Comparison of ENCODE assay signal across 29 mouse cellular contexts in the genomic region with DNA sequence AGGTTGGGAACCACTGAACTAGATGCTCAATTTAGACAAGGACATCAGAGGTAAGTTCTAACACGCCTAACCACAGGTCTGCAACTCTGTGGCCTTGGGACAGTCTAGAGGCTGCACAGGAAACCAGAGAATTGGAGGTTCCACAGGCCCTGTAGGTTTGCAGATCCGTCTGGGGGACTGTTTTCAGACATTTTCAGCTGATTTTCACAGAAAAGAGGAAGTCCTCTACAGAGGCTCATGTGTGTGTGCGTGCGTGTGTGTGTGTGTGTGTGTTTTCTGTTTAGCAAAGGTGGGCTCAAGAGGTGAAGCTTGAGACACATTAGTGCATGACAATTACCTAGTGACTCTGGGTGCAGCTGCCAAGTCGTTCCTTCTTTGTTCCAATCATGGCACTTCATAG. TPM values are rescaled to one million over a fixed set of nuclear protein-coding genes. Genes with fewer than 3 reads are reported as not detected.
DNase-seq lines count a peak whose midpoint lies in the region; ATAC-seq and TF ChIP-seq lines count a peak whose summit lies in the region.
"Had no signal": no experiment of that assay in that cellular context is flagged by ENCODE, and none has a peak within 500 bp of the region (broad histone marks: within the 10 kb centered on the region; RNA-seq: fewer than 3 reads in every experiment).

No protein-coding gene starts in this region.

- no peak overlapping the region for H3K9ac ChIP-seq in MEL (ENCODE audit: control insufficient read depth, low read depth, low read length, poor library complexity, severe bottlenecking)
- H3K9ac ChIP-seq: embryonic facial prominence, embryonic 12.5 days; forebrain, embryonic 15.5 days; hindbrain, embryonic 12.5 days; liver, embryonic 15.5 days had no signal

- peak; percentile 24 for DNase-seq in lung, postnatal 25 days (ENCODE audit: low spot score)
- DNase-seq in lung, postnatal 10 days: no peak
- DNase-seq in MEL (ENCODE audit: low read depth, low spot score): peak; percentile 57
- DNase-seq in spleen, postnatal 36 days (ENCODE audit: low spot score in 2 of 2): peak; percentile 81 to 87
- DNase-seq in left cerebral cortex, postnatal 4 days: no peak
- DNase-seq in retina, embryonic 14.5 days (ENCODE audit: low spot score): no peak
- DNase-seq in layer of hippocampus, postnatal 36 days: no peak
- DNase-seq: adrenal gland, adult 8-10 months; cerebellum, adult 9-10 months; gastrocnemius, postnatal 25 days; kidney, adult 18-20 months; kidney, postnatal 36 days; layer of hippocampus, adult 9-11 months had no signal

- H3K27ac ChIP-seq in MEL (ENCODE audit: control insufficient read depth, low read depth, low read length): no peak overlapping the region
- H3K27ac ChIP-seq: embryonic facial prominence, embryonic 12.5 days; forebrain, embryonic 15.5 days; hindbrain, embryonic 12.5 days; liver, embryonic 15.5 days had no signal

- no peak for TF ChIP-seq RAD21 in MEL (IDR thresholded peaks at IDR 0.05; ENCODE audit: low read depth, low read length)

- no peak for TF ChIP-seq EP300 in MEL (IDR thresholded peaks at IDR 0.05; ENCODE audit: low read depth in 1 of 2, low read length in 2 of 2)

- no peaks in the 10 kb centered on the region for H3K79me2 ChIP-seq in MEL (ENCODE audit: control insufficient read depth, insufficient read depth, low read length, poor library complexity)

- H3K4me1 ChIP-seq in MEL (ENCODE audit: control insufficient read depth in 1 of 2, insufficient read depth in 2 of 2, low read length in 2 of 2): no peaks in the 10 kb centered on the region
- H3K4me1 ChIP-seq: embryonic facial prominence, embryonic 12.5 days; forebrain, embryonic 15.5 days; hindbrain, embryonic 12.5 days; liver, embryonic 15.5 days had no signal

- intact Hi-C loops in left cerebral cortex, postnatal 4 days (cut with DNase I): no loop called here

- H3K36me3 ChIP-seq in MEL (ENCODE audit: control insufficient read depth in 1 of 2, insufficient read depth in 2 of 2, low read length in 2 of 2): no peaks in the 10 kb centered on the region
- H3K36me3 ChIP-seq: embryonic facial prominence, embryonic 12.5 days; forebrain, embryonic 15.5 days; hindbrain, embryonic 12.5 days; liver, embryonic 15.5 days had no signal

- H3K27me3 ChIP-seq in MEL (ENCODE audit: control insufficient read depth in 1 of 2, insufficient read depth in 2 of 2, low read length in 2 of 2): no peaks in the 10 kb centered on the region; a peak in 1 of 4 replicates
- H3K27me3 ChIP-seq: embryonic facial prominence, embryonic 12.5 days; forebrain, embryonic 15.5 days; hindbrain, embryonic 12.5 days; liver, embryonic 15.5 days; Patski had no signal

- peak; percentile 76 for ATAC-seq in megakaryocyte progenitor cell, adult 5-6 weeks (replicated peaks; ENCODE audit: poor library complexity)
- ATAC-seq: forebrain, embryonic 15.5 days; midbrain, embryonic 16.5 days; Patski had no signal

- no peak for TF ChIP-seq POLR2A in MEL (IDR thresholded peaks at IDR 0.05; ENCODE audit: control insufficient read depth in 1 of 2, insufficient read depth in 1 of 2, low read depth in 1 of 2, low read length in 2 of 2, poor library complexity in 1 of 2)

- no peak for TF ChIP-seq CTCF in MEL (IDR thresholded peaks at IDR 0.05 in 2 of 3, conservative IDR thresholded peaks at IDR 0.05 in 1 of 3; ENCODE audit: control insufficient read depth in 1 of 3, insufficient read depth in 1 of 3, low read depth in 2 of 3, low read length in 3 of 3, poor library complexity in 1 of 3, severe bottlenecking in 1 of 3)

- H3K9me3 ChIP-seq in MEL (replicated peaks; ENCODE audit: insufficient read depth, low read length): no peaks in the 10 kb centered on the region
- H3K9me3 ChIP-seq: embryonic facial prominence, embryonic 12.5 days; forebrain, embryonic 15.5 days; hindbrain, embryonic 12.5 days; liver, embryonic 15.5 days had no signal

- no peak overlapping the region for H3K4me3 ChIP-seq in MEL (ENCODE audit: control insufficient read depth in 1 of 2, insufficient read depth in 1 of 2, low read depth in 2 of 2, low read length in 2 of 2)
- H3K4me3 ChIP-seq: embryonic facial prominence, embryonic 12.5 days; erythroblast, embryonic 14.5 days; forebrain, embryonic 15.5 days; hindbrain, embryonic 12.5 days; liver, embryonic 15.5 days had no signal

TF ChIP-seq in MEL, 35 proteins besides CTCF, POLR2A, EP300 and RAD21:
- no peak for TF ChIP-seq NRF1 (IDR thresholded peaks at IDR 0.05; ENCODE audit: insufficient read depth, low read depth, low read length, poor library complexity, severe bottlenecking)
- no peak for TF ChIP-seq NELFE (IDR thresholded peaks at IDR 0.05; ENCODE audit: low read depth, low read length)
- no peak for TF ChIP-seq SMC3 (IDR thresholded peaks at IDR 0.05; ENCODE audit: low read depth, low read length)
- TF ChIP-seq ETS1 (IDR thresholded peaks at IDR 0.05; ENCODE audit: low read depth, low read length): 0 out of 2 replicates have a peak, but pooled peaks have one; percentile 11

RNA-seq across cellular contexts. Expression of a gene that starts 18.8 kb away (rescaled TPM):
- total RNA-seq in MEL (2012; rRNA removed): not detected in 2 replicates
- polyA plus RNA-seq in MEL (2012; ENCODE audit: insufficient read depth in 1 of 2, insufficient read length in 2 of 2, low read depth in 1 of 2, low replicate concordance in 2 of 2, missing spikeins in 1 of 2): not detected
- not detected in 2 replicates for total RNA-seq in megakaryocyte progenitor cell, adult 5-6 weeks (2015)
- total RNA-seq in megakaryocyte progenitor cell, adult 5-6 weeks (2017): not detected in 2 replicates
- total RNA-seq in left cerebral cortex, postnatal 4 days (2021): not detected
- not detected for total RNA-seq in layer of hippocampus, postnatal 36 days (2021)
- total RNA-seq: adrenal gland, adult 8-10 months; gastrocnemius, postnatal 25 days; left cerebral cortex, postnatal 10 days had no signal
- polyA plus RNA-seq: C2C12; cortical plate, adult 2 months; embryonic facial prominence, embryonic 12.5 days; erythroblast, embryonic 14.5 days; forebrain, embryonic 15.5 days; heart, postnatal 0 days; hindbrain, embryonic 12.5 days; limb, embryonic 14.5 days; liver, embryonic 15.5 days; lung, embryonic 16.5 days; midbrain, embryonic 16.5 days; neural tube, embryonic 11.5 days; small intestine, adult 2 months had no signal

RNA-seq across cellular contexts. Expression of a gene that starts 46.9 kb away (rescaled TPM):
- total RNA-seq in MEL (2012; rRNA removed): not detected in 2 replicates
- not detected for polyA plus RNA-seq in MEL (2012; ENCODE audit: insufficient read depth in 1 of 2, insufficient read length in 2 of 2, low read depth in 1 of 2, low replicate concordance in 2 of 2, missing spikeins in 1 of 2)
- 0.25 and 0.32 TPM in 2 replicates for total RNA-seq in megakaryocyte progenitor cell, adult 5-6 weeks (2015)
- 0.24 TPM in 1 of 2 replicates, not detected in the other for total RNA-seq in megakaryocyte progenitor cell, adult 5-6 weeks (2017)
- 1 to 10 TPM; 1.4 to 1.8 TPM for total RNA-seq in left cerebral cortex, postnatal 4 days (2021)
- total RNA-seq in layer of hippocampus, postnatal 36 days (2021): under 1 TPM; 0.35 to 0.40 TPM
- total RNA-seq: gastrocnemius, postnatal 25 days had no signal
- polyA plus RNA-seq: C2C12; erythroblast, embryonic 14.5 days; Patski had no signal

Comparison
In these comparisons a context has a peak if more than half of its experiments do, and no peak if none do; other contexts are left out.
1. DNase-seq: peak in lung, postnatal 25 days (single experiment), MEL (single experiment) and spleen, postnatal 36 days (2 of 2); none in lung, postnatal 10 days (single experiment), left cerebral cortex, postnatal 4 days (single experiment), retina, embryonic 14.5 days (single experiment) and layer of hippocampus, postnatal 36 days (0 of 2).